Mouse (Mus musculus) telencephalon, adult 2 months (tissue): ENCODE data around the gene Zdhhc18.

Experiments used
- DNase-seq: peaks from one replicate; pipeline ENCODE4 v3.0.0-alpha.2; 2011; ENCODE audit warnings: low read depth, low spot score

Zdhhc18 gene

GRCm38 (mm10) chr4:133604856-133605255 is 45.1 kb downstream of the Zdhhc18 start:
- no peak for DNase-seq

- no peak for DNase-seq
Measured at GRCm38 (mm10) chr4:133604175-133604574, 45.8 kb downstream of the Zdhhc18 start.

- no peak for DNase-seq
Measured at GRCm38 (mm10) chr4:133603056-133603455, 46.9 kb downstream of the Zdhhc18 start.

GRCm38 (mm10) chr4:133601721-133602218 is 48.2 kb downstream of the Zdhhc18 start, which contains the start of gene Sfn:
Gene Sfn (minus strand): TSS chr4:133602168.
- no peak for DNase-seq

GRCm38 (mm10) chr4:133600306-133600705 is 49.6 kb downstream of the Zdhhc18 start:
- DNase-seq: no peak

GRCm38 (mm10) chr4:133599571-133600073 is 50.3 kb downstream of the Zdhhc18 start:
- peak; percentile 40 for DNase-seq

- no peak for DNase-seq
Measured at GRCm38 (mm10) chr4:133599116-133599515, 50.8 kb downstream of the Zdhhc18 start.

GRCm38 (mm10) chr4:133598616-133599015 is 51.3 kb downstream of the Zdhhc18 start:
- no peak for DNase-seq

GRCm38 (mm10) chr4:133596084-133596483 is 53.9 kb downstream of the Zdhhc18 start:
- DNase-seq: no peak

- DNase-seq: no peak
Measured at GRCm38 (mm10) chr4:133595538-133595937, 54.4 kb downstream of the Zdhhc18 start.

- DNase-seq: no peak
Measured at GRCm38 (mm10) chr4:133592570-133592969, 57.4 kb downstream of the Zdhhc18 start.

- peak; percentile 88 for DNase-seq
Measured at GRCm38 (mm10) chr4:133584059-133584951, 65.6 kb downstream of the Zdhhc18 start, which contains the start of gene Gpn2. Gene Gpn2 (plus strand): TSS chr4:133584362.

GRCm38 (mm10) chr4:133583690-133584058 is 66.3 kb downstream of the Zdhhc18 start:
- no peak for DNase-seq

- DNase-seq: no peak
Measured at GRCm38 (mm10) chr4:133577983-133578382, 72.0 kb downstream of the Zdhhc18 start.

GRCm38 (mm10) chr4:133574843-133575202 is 75.1 kb downstream of the Zdhhc18 start:
- no peak for DNase-seq

- DNase-seq: peak; percentile 85
Measured at GRCm38 (mm10) chr4:133574070-133574842, 75.7 kb downstream of the Zdhhc18 start, which contains the start of gene Gpatch3. Gene Gpatch3 (plus strand): TSS chr4:133574745.

- no peak for DNase-seq
Measured at GRCm38 (mm10) chr4:133570066-133570466, 79.9 kb downstream of the Zdhhc18 start.

GRCm38 (mm10) chr4:133569291-133570065 is 80.5 kb downstream of the Zdhhc18 start:
- no peak for DNase-seq

- DNase-seq: no peak
Measured at GRCm38 (mm10) chr4:133567251-133567650, 82.7 kb downstream of the Zdhhc18 start.

- no peak for DNase-seq
Measured at GRCm38 (mm10) chr4:133563123-133563571, 86.8 kb downstream of the Zdhhc18 start.

GRCm38 (mm10) chr4:133561622-133562021 is 88.3 kb downstream of the Zdhhc18 start:
- no peak for DNase-seq
